Comparison of ENCODE assay signal across 11 mouse cellular contexts in the genomic region with DNA sequence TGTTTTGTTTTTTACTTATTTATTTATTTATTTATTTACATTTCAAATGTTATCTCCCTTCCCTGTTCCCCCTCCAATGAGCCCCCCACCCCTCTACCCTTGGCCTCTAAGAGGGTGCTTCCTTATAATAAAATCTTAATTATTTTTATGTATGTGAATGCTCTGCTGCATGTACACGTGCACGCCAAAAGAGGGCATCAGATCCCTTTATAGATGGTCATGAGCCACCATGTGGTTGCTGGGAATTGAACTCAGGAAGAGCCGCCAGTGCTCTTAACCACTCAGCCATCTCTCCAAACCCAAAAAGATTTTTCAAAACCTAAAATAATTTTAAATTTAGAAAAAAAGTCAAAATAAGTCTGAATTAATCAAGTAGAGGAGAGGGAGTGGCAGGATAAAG. TPM values are rescaled to one million over a fixed set of nuclear protein-coding genes. Genes with fewer than 3 reads are reported as not detected.
DNase-seq lines count a peak whose midpoint lies in the region; ATAC-seq and TF ChIP-seq lines count a peak whose summit lies in the region.
"Had no signal": no experiment of that assay in that cellular context is flagged by ENCODE, and none has a peak within 500 bp of the region (broad histone marks: within the 10 kb centered on the region; RNA-seq: fewer than 3 reads in every experiment).

No protein-coding gene starts in this region.

- no peaks in the 10 kb centered on the region for H3K27me3 ChIP-seq in liver, postnatal 0 days (ENCODE audit: insufficient read depth, low read length)
- no peaks in the 10 kb centered on the region for H3K27me3 ChIP-seq in forebrain, embryonic 15.5 days
- H3K27me3 ChIP-seq: embryonic facial prominence, embryonic 15.5 days had no signal

- no peak overlapping the region for H3K4me2 ChIP-seq in liver, postnatal 0 days (ENCODE audit: low read depth, low read length)
- H3K4me2 ChIP-seq in forebrain, embryonic 15.5 days (replicated peaks): no peak overlapping the region
- H3K4me2 ChIP-seq: embryonic facial prominence, embryonic 15.5 days had no signal

- DNase-seq in heart, adult 18-20 months: peak; percentile 26 to 27
- DNase-seq in heart, postnatal 36 days: no peak
- DNase-seq in 3T3-L1 (ENCODE audit: low read depth, low spot score): peak; percentile 49
- DNase-seq in NIH3T3 (ENCODE audit: low read depth): peak; percentile 24
- no peak for DNase-seq in liver, postnatal 0 days
- DNase-seq in gastrocnemius, postnatal 14 days: no peak
- no peak for DNase-seq in cerebellum, adult 18-20 months
- DNase-seq: right cerebral cortex, postnatal 4 days had no signal

- ATAC-seq in liver, postnatal 0 days: no peak
- no peak for ATAC-seq in forebrain, embryonic 15.5 days (replicated peaks)

- H3K36me3 ChIP-seq in liver, postnatal 0 days (replicated peaks; ENCODE audit: insufficient read depth, low read length): no peaks in the 10 kb centered on the region
- no peaks in the 10 kb centered on the region for H3K36me3 ChIP-seq in forebrain, embryonic 15.5 days
- H3K36me3 ChIP-seq: embryonic facial prominence, embryonic 15.5 days; heart, embryonic 10.5 days had no signal

- intact Hi-C loops in heart, postnatal 36 days (cut with DNase I): loop anchor here (1.0 to 5.0 kb wide), 3 partner anchors 52 to 158 kb away; no protein-coding TSS in a partner anchor
- intact Hi-C loops in gastrocnemius, postnatal 14 days (cut with DNase I; ENCODE audit: low total_unique reads): loop anchor here (5.0 kb wide), 1 partner anchor 53 kb away; no protein-coding TSS in a partner anchor

- no peak overlapping the region for H3K9ac ChIP-seq in liver, postnatal 0 days (replicated peaks)
- no peak overlapping the region for H3K9ac ChIP-seq in forebrain, embryonic 15.5 days (replicated peaks)
- H3K9ac ChIP-seq: embryonic facial prominence, embryonic 15.5 days had no signal

- H3K27ac ChIP-seq in liver, postnatal 0 days (ENCODE audit: low read depth): no peak overlapping the region
- no peak overlapping the region for H3K27ac ChIP-seq in forebrain, embryonic 15.5 days (replicated peaks)
- H3K27ac ChIP-seq: embryonic facial prominence, embryonic 15.5 days; heart, embryonic 10.5 days had no signal

- no peak for TF ChIP-seq EP300 in liver, postnatal 0 days (IDR thresholded peaks at IDR 0.05; ENCODE audit: low read depth)

- H3K4me1 ChIP-seq in liver, postnatal 0 days (ENCODE audit: insufficient read depth): no peaks in the 10 kb centered on the region
- H3K4me1 ChIP-seq in forebrain, embryonic 15.5 days: no peaks in the 10 kb centered on the region
- H3K4me1 ChIP-seq: embryonic facial prominence, embryonic 15.5 days; heart, embryonic 10.5 days had no signal

- 40% methylated on average over 3 of the region's 3 CpGs for WGBS in liver, postnatal 0 days (ENCODE audit: insufficient replicate concordance)
- 31% methylated on average over 3 of the region's 3 CpGs for WGBS in forebrain, embryonic 15.5 days

- H3K9me3 ChIP-seq in liver, postnatal 0 days (ENCODE audit: low read length): no peaks in the 10 kb centered on the region
- H3K9me3 ChIP-seq in forebrain, embryonic 15.5 days: no peaks in the 10 kb centered on the region
- H3K9me3 ChIP-seq: embryonic facial prominence, embryonic 15.5 days; heart, embryonic 10.5 days had no signal

- peak; percentile 73 for TF ChIP-seq CTCF in liver, postnatal 0 days (IDR thresholded peaks at IDR 0.05; ENCODE audit: low read depth)

- no peak overlapping the region for H3K4me3 ChIP-seq in liver, postnatal 0 days (ENCODE audit: low read depth, low read length)
- H3K4me3 ChIP-seq in forebrain, embryonic 15.5 days: no peak overlapping the region
- H3K4me3 ChIP-seq: embryonic facial prominence, embryonic 15.5 days; heart, embryonic 10.5 days had no signal

RNA-seq across cellular contexts. Expression of a gene that starts 31.4 kb away (rescaled TPM):
- total RNA-seq in heart, adult 18-20 months (2021): 10 to 100 TPM; 10.1 to 11.7 TPM
- total RNA-seq in heart, postnatal 36 days (2021): 10 to 100 TPM; 12.8 to 13.5 TPM
- polyA plus RNA-seq in liver, postnatal 0 days (2015; fragmentation: Nextera tagmentation; extraction: Ambion mirVana): 18.7 and 19.4 TPM in 2 replicates
- 9.1 and 10.8 TPM in 2 replicates for polyA plus RNA-seq in forebrain, embryonic 15.5 days (2015; fragmentation: Nextera tagmentation; extraction: Ambion mirVana)
- total RNA-seq in gastrocnemius, postnatal 14 days (2021): 1 to 10 TPM; 5.1 to 5.6 TPM

Comparison
In these comparisons a context has a peak if more than half of its experiments do, and no peak if none do; other contexts are left out.
1. DNase-seq: peak in heart, adult 18-20 months (2 of 2), 3T3-L1 (single experiment) and NIH3T3 (single experiment); none in heart, postnatal 36 days (0 of 2), liver, postnatal 0 days (single experiment), gastrocnemius, postnatal 14 days (single experiment) and cerebellum, adult 18-20 months (0 of 2).